Mouse (Mus musculus) monocyte, adult 5-6 weeks (primary cell): ENCODE data around the gene Clk1. TPM values are rescaled to one million over a fixed set of nuclear protein-coding genes. Genes with fewer than 3 reads are reported as not detected.

Source experiments
- ATAC-seq: fragments of 153-309, 156-312 bp; replicated peaks from 2 replicates; pipeline ENCODE4 v1.8.0; 2017; ENCODE audit warnings: mild to moderate bottlenecking; ENCODE audit not compliant: low TSS enrichment, insufficient number of reproducible peaks, severe bottlenecking, poor library complexity, low FRiP score
- total RNA-seq: library from RNA; stranded (forward); fragments of 200-1000, 200-491, 200-594 nt; gene quantifications from 3 replicates; pipeline ENCODE4 v1.2.3, GENCODE M21; 2017

The Clk1 gene
- total RNA-seq, 1 experiment from 2014 or later, result 1,335 TPM

- no peak for ATAC-seq
Observed at GRCm38 (mm10) chr1:58366737-58367471, 57.0 kb downstream of the Clk1 start.

GRCm38 (mm10) chr1:58365829-58366228, 58.0 kb downstream of the Clk1 start:
- no peak for ATAC-seq

GRCm38 (mm10) chr1:58364551-58364950, 59.3 kb downstream of the Clk1 start:
- ATAC-seq, result no peak

- ATAC-seq, result no peak
Observed at GRCm38 (mm10) chr1:58362296-58362695, 61.6 kb downstream of the Clk1 start.

Other genes starting within 250 kb of the Clk1 start
- not detected in 3 replicates for gene Aox4, start 213.7 kb downstream of the Clk1 start, total RNA-seq
- 0.10 TPM in 1 of 3 replicates, not detected in the others for gene Aox2, start 145.7 kb downstream of the Clk1 start, total RNA-seq
- 164 to 180 TPM (median 178 TPM) in 3 replicates for gene Bzw1, start 31.2 kb downstream of the Clk1 start, total RNA-seq
- 11.5 to 22.8 TPM (median 18.0 TPM) in 3 replicates for gene Nif3l1, start 21.1 kb upstream of the Clk1 start, total RNA-seq
- 59.5 to 80.1 TPM (median 68.3 TPM) in 3 replicates for gene Ppil3, start 21.4 kb upstream of the Clk1 start, total RNA-seq
- gene Orc2, start 81.0 kb upstream of the Clk1 start, total RNA-seq, result 15.9 to 29.6 TPM (median 23.3 TPM) in 3 replicates
- 11.6 to 17.6 TPM (median 14.9 TPM) in 3 replicates for gene Fam126b, start 162.3 kb upstream of the Clk1 start, total RNA-seq
- gene Ndufb3, start 162.3 kb upstream of the Clk1 start, total RNA-seq, result 33.6 to 51.9 TPM (median 45.8 TPM) in 3 replicates